In the genomic region with DNA sequence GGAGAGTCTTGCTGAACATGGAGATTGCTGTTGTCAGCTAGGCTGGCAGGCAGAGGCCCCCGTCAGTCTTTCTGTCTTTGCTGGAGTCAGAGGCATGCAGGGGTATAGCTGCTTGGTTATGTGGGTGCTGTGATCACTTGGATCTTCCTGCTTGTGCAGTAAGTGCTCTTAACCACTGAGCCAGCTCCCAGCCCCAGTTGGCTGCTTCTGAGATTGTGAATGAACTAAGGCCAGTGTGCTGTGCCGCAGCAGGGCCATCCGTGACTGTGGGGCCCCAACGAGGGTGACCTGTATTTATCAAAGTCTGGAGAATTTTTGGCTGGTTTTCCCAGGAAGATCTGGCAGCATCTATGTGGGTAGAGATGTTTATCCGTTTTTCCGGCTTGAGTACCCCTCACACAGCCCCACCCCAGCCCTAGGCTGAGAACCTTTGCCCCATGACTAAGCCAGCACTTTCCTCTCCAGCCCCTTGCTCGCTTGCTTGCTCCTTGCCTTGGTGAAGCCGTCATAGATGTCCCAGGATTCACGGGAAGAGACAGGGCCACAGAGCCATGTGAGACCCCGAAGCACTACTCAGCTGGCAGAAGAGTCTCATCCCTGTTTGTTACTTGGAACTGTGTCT, we compare ENCODE assay signal across 23 mouse cellular contexts. TPM values are rescaled to one million over a fixed set of nuclear protein-coding genes. Genes with fewer than 3 reads are reported as not detected.
DNase-seq lines count a peak whose midpoint lies in the region; ATAC-seq and TF ChIP-seq lines count a peak whose summit lies in the region.
"Had no signal": no experiment of that assay in that cellular context is flagged by ENCODE, and none has a peak within 500 bp of the region (broad histone marks: within the 10 kb centered on the region; RNA-seq: fewer than 3 reads in every experiment).

No protein-coding gene starts in this region.

- no peaks in the 10 kb centered on the region for H3K36me3 ChIP-seq in kidney, postnatal 0 days (ENCODE audit: insufficient read depth, low read length)
- H3K36me3 ChIP-seq in kidney, embryonic 14.5 days (ENCODE audit: control insufficient read depth, insufficient read depth, low read length) = no peaks in the 10 kb centered on the region
- H3K36me3 ChIP-seq in lung, postnatal 0 days (ENCODE audit: insufficient read depth, low read length) = no peaks in the 10 kb centered on the region
- H3K36me3 ChIP-seq in embryonic facial prominence, embryonic 10.5 days (replicated peaks) = no peaks in the 10 kb centered on the region
- H3K36me3 ChIP-seq in intestine, embryonic 16.5 days (ENCODE audit: control insufficient read depth, insufficient read depth, low read length) = no peaks in the 10 kb centered on the region
- H3K36me3 ChIP-seq: heart, embryonic 13.5 days; hindbrain, embryonic 13.5 days had no signal

- no peaks in the 10 kb centered on the region for H3K9me3 ChIP-seq in kidney, postnatal 0 days (replicated peaks; ENCODE audit: low read length)
- H3K9me3 ChIP-seq in kidney, embryonic 14.5 days (ENCODE audit: control insufficient read depth, low read length) = no peaks in the 10 kb centered on the region
- H3K9me3 ChIP-seq in lung, postnatal 0 days (ENCODE audit: low read length) = no peaks in the 10 kb centered on the region
- H3K9me3 ChIP-seq in embryonic facial prominence, embryonic 10.5 days = no peaks in the 10 kb centered on the region
- no peaks in the 10 kb centered on the region for H3K9me3 ChIP-seq in intestine, embryonic 16.5 days (ENCODE audit: control insufficient read depth, low read length)
- H3K9me3 ChIP-seq: forebrain, embryonic 13.5 days; heart, embryonic 13.5 days; hindbrain, embryonic 13.5 days had no signal

- H3K4me1 ChIP-seq in kidney, postnatal 0 days (replicated peaks; ENCODE audit: insufficient read depth, low read length) = no peaks in the 10 kb centered on the region
- no peaks in the 10 kb centered on the region for H3K4me1 ChIP-seq in kidney, embryonic 14.5 days (ENCODE audit: control insufficient read depth, insufficient read depth, low read length)
- no peaks in the 10 kb centered on the region for H3K4me1 ChIP-seq in lung, postnatal 0 days (ENCODE audit: insufficient read depth, low read depth, low read length)
- H3K4me1 ChIP-seq in lung, adult 2 months (ENCODE audit: control insufficient read depth, insufficient read depth, low read length) = no peaks in the 10 kb centered on the region
- H3K4me1 ChIP-seq in embryonic facial prominence, embryonic 10.5 days = peaks cover 3% of the 10 kb centered on the region; the same call in 1 of the 2 replicates
- H3K4me1 ChIP-seq in intestine, embryonic 16.5 days (ENCODE audit: control insufficient read depth, insufficient read depth, low read length) = peaks cover 13% of the 10 kb centered on the region; the same call in 1 of the 2 replicates
- H3K4me1 ChIP-seq: forebrain, embryonic 13.5 days; heart, embryonic 13.5 days; hindbrain, embryonic 13.5 days had no signal

- TF ChIP-seq POLR2A in lung, adult 2 months (IDR thresholded peaks at IDR 0.05; ENCODE audit: borderline replicate concordance, extremely low read depth, low read depth, low read length) = no peak

- no peak for DNase-seq in kidney, postnatal 0 days (ENCODE audit: low spot score)
- DNase-seq in lung, postnatal 0 days (ENCODE audit: low spot score) = no peak
- no peak for DNase-seq in lung, adult 2 months
- DNase-seq in embryonic facial prominence, embryonic 10.5 days (ENCODE audit: low spot score) = no peak
- no peak for DNase-seq in adrenal gland, adult 8-10 months
- DNase-seq: adrenal gland, adult 2 months; adrenal gland, postnatal 36 days; cerebellum, adult 11 months; cerebellum, adult 9-10 months; cerebellum, postnatal 25 days; forebrain, postnatal 0 days; gastrocnemius, adult 2 months; gastrocnemius, postnatal 25 days; heart, postnatal 4 days had no signal

- H3K27ac ChIP-seq in kidney, postnatal 0 days = no peak overlapping the region
- no peak overlapping the region for H3K27ac ChIP-seq in kidney, embryonic 14.5 days (ENCODE audit: low read depth, low read length)
- H3K27ac ChIP-seq in lung, postnatal 0 days (ENCODE audit: low read length) = no peak overlapping the region
- H3K27ac ChIP-seq in embryonic facial prominence, embryonic 10.5 days (replicated peaks) = 0 out of 2 replicates have a peak overlapping the region, but pooled peaks have one; percentile 8
- H3K27ac ChIP-seq in intestine, embryonic 16.5 days (ENCODE audit: low read length) = no peak overlapping the region
- H3K27ac ChIP-seq: forebrain, embryonic 13.5 days; gastrocnemius, adult 2 months; heart, embryonic 13.5 days; hindbrain, embryonic 13.5 days had no signal

- WGBS in kidney, postnatal 0 days = 70% methylated on average over 10 of the region's 10 CpGs
- 69% methylated on average over 10 of the region's 10 CpGs for WGBS in kidney, embryonic 14.5 days
- WGBS in lung, postnatal 0 days = 39% methylated on average over 10 of the region's 10 CpGs
- 46% methylated on average over 10 of the region's 10 CpGs for WGBS in lung, adult 2 months
- 75% methylated on average over 10 of the region's 10 CpGs for WGBS in embryonic facial prominence, embryonic 10.5 days
- WGBS in intestine, embryonic 16.5 days = 47% methylated on average over 10 of the region's 10 CpGs

- TF ChIP-seq EP300 in lung, postnatal 0 days (IDR thresholded peaks at IDR 0.05) = no peak

- H3K9ac ChIP-seq in kidney, postnatal 0 days (ENCODE audit: low read depth, low read length) = no peak overlapping the region
- no peak overlapping the region for H3K9ac ChIP-seq in kidney, embryonic 14.5 days (ENCODE audit: low read depth, low read length)
- H3K9ac ChIP-seq in lung, postnatal 0 days (replicated peaks; ENCODE audit: low read depth) = no peak overlapping the region
- H3K9ac ChIP-seq in intestine, embryonic 16.5 days (ENCODE audit: low read depth, low read length) = no peak overlapping the region
- H3K9ac ChIP-seq: forebrain, embryonic 13.5 days; forebrain, postnatal 0 days; heart, embryonic 13.5 days; hindbrain, embryonic 13.5 days had no signal

- H3K4me3 ChIP-seq in kidney, postnatal 0 days (replicated peaks; ENCODE audit: low read depth, low read length) = no peak overlapping the region
- H3K4me3 ChIP-seq in kidney, embryonic 14.5 days (ENCODE audit: low read length) = no peak overlapping the region
- no peak overlapping the region for H3K4me3 ChIP-seq in lung, postnatal 0 days (ENCODE audit: low read depth, low read length)
- no peak overlapping the region for H3K4me3 ChIP-seq in lung, adult 2 months (replicated peaks; ENCODE audit: extremely low read depth, low read depth, low read length)
- no peak overlapping the region for H3K4me3 ChIP-seq in embryonic facial prominence, embryonic 10.5 days
- no peak overlapping the region for H3K4me3 ChIP-seq in intestine, embryonic 16.5 days (ENCODE audit: low read length)
- H3K4me3 ChIP-seq: forebrain, embryonic 13.5 days; gastrocnemius, adult 2 months; heart, embryonic 13.5 days; hindbrain, embryonic 13.5 days had no signal

- H3K27me3 ChIP-seq in kidney, postnatal 0 days (ENCODE audit: insufficient read depth, low read length) = no peaks in the 10 kb centered on the region
- H3K27me3 ChIP-seq in kidney, embryonic 14.5 days (ENCODE audit: control insufficient read depth, insufficient read depth, low read length) = no peaks in the 10 kb centered on the region
- no peaks in the 10 kb centered on the region for H3K27me3 ChIP-seq in lung, postnatal 0 days (replicated peaks; ENCODE audit: insufficient read depth, low read length)
- H3K27me3 ChIP-seq in embryonic facial prominence, embryonic 10.5 days (replicated peaks; ENCODE audit: low read depth, poor library complexity, severe bottlenecking) = no peaks in the 10 kb centered on the region
- H3K27me3 ChIP-seq in intestine, embryonic 16.5 days (replicated peaks; ENCODE audit: control insufficient read depth, insufficient read depth, low read length) = no peaks in the 10 kb centered on the region
- H3K27me3 ChIP-seq: CH12.LX; forebrain, embryonic 13.5 days; heart, embryonic 13.5 days; hindbrain, embryonic 13.5 days had no signal

- H3K4me2 ChIP-seq in kidney, postnatal 0 days (ENCODE audit: low read length) = no peak overlapping the region
- no peak overlapping the region for H3K4me2 ChIP-seq in kidney, embryonic 14.5 days (replicated peaks; ENCODE audit: low read depth, low read length)
- H3K4me2 ChIP-seq in lung, postnatal 0 days (replicated peaks; ENCODE audit: low read depth, low read length) = no peak overlapping the region
- H3K4me2 ChIP-seq in intestine, embryonic 16.5 days (ENCODE audit: low read depth, low read length) = no peak overlapping the region
- H3K4me2 ChIP-seq: forebrain, embryonic 13.5 days; heart, embryonic 13.5 days; hindbrain, embryonic 13.5 days had no signal

- 0 out of 2 replicates have a peak, but pooled peaks have one; percentile 36 for ATAC-seq in kidney, postnatal 0 days (replicated peaks; ENCODE audit: low FRiP score, low read depth)
- no peak for ATAC-seq in kidney, embryonic 14.5 days (ENCODE audit: low FRiP score, low TSS enrichment)
- peak; percentile 60 for ATAC-seq in lung, postnatal 0 days
- ATAC-seq in intestine, embryonic 16.5 days = peak; percentile 88
- ATAC-seq: forebrain, embryonic 13.5 days; forebrain, postnatal 0 days had no signal

- no peak for TF ChIP-seq CTCF in kidney, postnatal 0 days (IDR thresholded peaks at IDR 0.05; ENCODE audit: low read depth)
- TF ChIP-seq CTCF in lung, postnatal 0 days (IDR thresholded peaks at IDR 0.05) = no peak
- no peak for TF ChIP-seq CTCF in lung, adult 2 months (IDR thresholded peaks at IDR 0.05; ENCODE audit: insufficient read depth, low read length)

RNA-seq across cellular contexts. Expression of a gene that starts 24.5 kb away (rescaled TPM):
- polyA plus RNA-seq in kidney, postnatal 0 days (2015; fragmentation: Nextera tagmentation; extraction: Ambion mirVana) = 67.2 and 77.5 TPM in 2 replicates
- polyA plus RNA-seq in kidney, embryonic 14.5 days (2014; fragmentation: Nextera tagmentation; extraction: Ambion mirVana) = 33.5 and 36.1 TPM in 2 replicates
- 285 and 301 TPM in 2 replicates for polyA plus RNA-seq in lung, postnatal 0 days (2015; fragmentation: Nextera tagmentation; extraction: Ambion mirVana)
- polyA plus RNA-seq in lung, adult 2 months (2012; rRNA removed) = 214 and 298 TPM in 2 replicates
- 26.5 and 28.3 TPM in 2 replicates for polyA plus RNA-seq in embryonic facial prominence, embryonic 10.5 days (2016; fragmentation: Nextera tagmentation; extraction: Ambion mirVana)
- 191 and 194 TPM in 2 replicates for polyA plus RNA-seq in intestine, embryonic 16.5 days (2015; fragmentation: Nextera tagmentation; extraction: Ambion mirVana)
- total RNA-seq in adrenal gland, adult 8-10 months (2022) = 10 to 100 TPM; 33.3 to 48.7 (median 41.3) TPM
- total RNA-seq: CH12.LX; granulocyte monocyte progenitor cell, adult 5-6 weeks had no signal

RNA-seq across cellular contexts. Expression of a gene that starts 32.5 kb away (rescaled TPM):
- polyA plus RNA-seq in kidney, postnatal 0 days (2015; fragmentation: Nextera tagmentation; extraction: Ambion mirVana) = not detected in 2 replicates
- not detected in 2 replicates for polyA plus RNA-seq in kidney, embryonic 14.5 days (2014; fragmentation: Nextera tagmentation; extraction: Ambion mirVana)
- 0.02 TPM in 1 of 2 replicates, not detected in the other for polyA plus RNA-seq in lung, postnatal 0 days (2015; fragmentation: Nextera tagmentation; extraction: Ambion mirVana)
- polyA plus RNA-seq in lung, adult 2 months (2012; rRNA removed) = not detected in 2 replicates
- polyA plus RNA-seq in embryonic facial prominence, embryonic 10.5 days (2016; fragmentation: Nextera tagmentation; extraction: Ambion mirVana) = not detected in 2 replicates
- not detected in 2 replicates for polyA plus RNA-seq in intestine, embryonic 16.5 days (2015; fragmentation: Nextera tagmentation; extraction: Ambion mirVana)
- total RNA-seq in adrenal gland, adult 8-10 months (2022) = not detected
- total RNA-seq: adrenal gland, adult 2 months; adrenal gland, postnatal 36 days; CH12.LX; forebrain, postnatal 0 days; gastrocnemius, adult 2 months; gastrocnemius, postnatal 25 days; granulocyte monocyte progenitor cell, adult 5-6 weeks; heart, postnatal 4 days had no signal
- polyA plus RNA-seq: adrenal gland, adult 2 months; embryonic facial prominence, embryonic 14.5 days; forebrain, embryonic 13.5 days; forebrain, postnatal 0 days; heart, embryonic 13.5 days; heart, postnatal 0 days; hindbrain, embryonic 13.5 days had no signal
